Mouse (Mus musculus): Measurements from ENCODE around the gene Spice1. TPM values are rescaled to one million over a fixed set of nuclear protein-coding genes. Genes with fewer than 3 reads are reported as not detected.

The Spice1 gene
- total RNA-seq, 2 experiments from 2014 or later, result 26.9 to 27.5 TPM

Other genes starting within 250 kb of the Spice1 start
- gene Atp6v1a, start 207.4 kb upstream of the Spice1 start, total RNA-seq (2014; fragmentation: Nextera tagmentation), result 20.8 and 28.8 TPM in 2 replicates
- gene Atp6v1a, start 207.4 kb upstream of the Spice1 start, total RNA-seq (2017), result 50.4 and 76.9 TPM in 2 replicates
- 116 and 124 TPM in 2 replicates for gene Naa50, start 207.3 kb upstream of the Spice1 start, total RNA-seq (2014; fragmentation: Nextera tagmentation)
- gene Naa50, start 207.3 kb upstream of the Spice1 start, total RNA-seq (2017), result 153 and 162 TPM in 2 replicates
- gene Usf3, start 173.9 kb upstream of the Spice1 start, total RNA-seq (2014; fragmentation: Nextera tagmentation), result 41.1 and 42.8 TPM in 2 replicates
- 17.2 and 17.8 TPM in 2 replicates for gene Usf3, start 173.9 kb upstream of the Spice1 start, total RNA-seq (2017)
- 1.7 and 2.0 TPM in 2 replicates for gene Sidt1, start 13.9 kb upstream of the Spice1 start, total RNA-seq (2014; fragmentation: Nextera tagmentation)
- not detected in 2 replicates for gene Sidt1, start 13.9 kb upstream of the Spice1 start, total RNA-seq (2017)
- not detected in 2 replicates for gene Cfap44, start 47.7 kb downstream of the Spice1 start, total RNA-seq (2014; fragmentation: Nextera tagmentation)
- not detected in 2 replicates for gene Cfap44, start 47.7 kb downstream of the Spice1 start, total RNA-seq (2017)
- not detected in 2 replicates for gene Boc, start 211.8 kb downstream of the Spice1 start, total RNA-seq (2014; fragmentation: Nextera tagmentation)
- not detected in 2 replicates for gene Boc, start 211.8 kb downstream of the Spice1 start, total RNA-seq (2017)